24 mouse cellular contexts compared by ENCODE assay signal in the genomic region with DNA sequence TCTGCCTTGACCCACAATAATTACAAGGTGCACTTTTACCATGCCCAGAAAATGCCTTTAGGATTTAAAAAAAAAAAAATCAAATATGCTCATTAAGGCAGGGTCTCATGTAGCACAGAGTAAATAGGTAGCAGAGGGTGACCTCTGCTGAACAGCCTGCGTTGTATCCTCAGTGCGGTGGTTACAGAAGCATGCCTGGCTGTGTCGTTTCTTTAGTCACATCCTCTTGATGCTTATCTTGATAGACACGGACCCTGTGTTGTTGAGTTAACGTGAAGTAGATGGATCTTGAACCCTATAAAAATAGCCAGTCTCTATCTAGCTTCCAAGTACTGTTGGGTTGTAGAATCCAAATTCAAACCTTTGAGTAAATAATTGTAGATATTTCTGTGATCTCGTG. TPM values are rescaled to one million over a fixed set of nuclear protein-coding genes. Genes with fewer than 3 reads are reported as not detected.
DNase-seq lines count a peak whose midpoint lies in the region; ATAC-seq lines count a peak whose summit lies in the region.
"Had no signal": no experiment of that assay in that cellular context is flagged by ENCODE, and none has a peak within 500 bp of the region (broad histone marks: within the 10 kb centered on the region; RNA-seq: fewer than 3 reads in every experiment).

No protein-coding gene starts in this region.

- peak overlapping the region; percentile 81 for H3K4me3 ChIP-seq in megakaryocyte, embryonic 14.5 days (replicated peaks)
- H3K4me3 ChIP-seq: embryonic facial prominence, embryonic 15.5 days; forebrain, embryonic 15.5 days; hindbrain, embryonic 10.5 days; limb, embryonic 12.5 days; midbrain, embryonic 13.5 days; neural tube, embryonic 13.5 days had no signal

- ATAC-seq in megakaryocyte, adult 5-6 weeks (ENCODE audit: poor library complexity, severe bottlenecking), result no peak
- ATAC-seq: forebrain, embryonic 15.5 days; hindbrain, embryonic 16.5 days; intestine, embryonic 16.5 days; lung, postnatal 0 days; midbrain, embryonic 13.5 days; Patski had no signal

- peaks cover 75% of the 10 kb centered on the region for H3K4me1 ChIP-seq in megakaryocyte, embryonic 14.5 days

- H3K27me3 ChIP-seq in megakaryocyte, embryonic 14.5 days (replicated peaks), result no peaks in the 10 kb centered on the region
- H3K27me3 ChIP-seq: embryonic facial prominence, embryonic 15.5 days; forebrain, embryonic 15.5 days; limb, embryonic 12.5 days; midbrain, embryonic 13.5 days; neural tube, embryonic 13.5 days; Patski had no signal

- DNase-seq in CD4-positive helper T cell, adult 2 months (ENCODE audit: low read depth, low spot score), result peak; percentile 59
- peak; percentile 41 for DNase-seq in T-cell, adult 2 months (ENCODE audit: low spot score)
- peak; percentile 61 for DNase-seq in naive thymus-derived CD4-positive, alpha-beta T cell, adult 2 months (ENCODE audit: low read depth)
- no peak for DNase-seq in adrenal gland, adult 18-20 months (ENCODE audit: low spot score in 2 of 2)
- no peak for DNase-seq in neural tube, embryonic 10.5 days (ENCODE audit: extremely low spot score, low spot score)
- no peak for DNase-seq in cerebellum, postnatal 25 days
- DNase-seq: adrenal gland, postnatal 25 days; B cell, adult 2 months; cerebellum, adult 8-10 months; gastrocnemius, postnatal 10 days; kidney, postnatal 25 days; layer of hippocampus, postnatal 36 days had no signal

- peaks cover 73% of the 10 kb centered on the region for H3K36me3 ChIP-seq in megakaryocyte, embryonic 14.5 days (replicated peaks; ENCODE audit: low read length)
- H3K36me3 ChIP-seq: embryonic facial prominence, embryonic 15.5 days; forebrain, embryonic 15.5 days had no signal

- no peaks in the 10 kb centered on the region for H3K9me3 ChIP-seq in megakaryocyte, embryonic 14.5 days
- H3K9me3 ChIP-seq: embryonic facial prominence, embryonic 15.5 days; forebrain, embryonic 15.5 days; hindbrain, embryonic 10.5 days; limb, embryonic 12.5 days; midbrain, embryonic 13.5 days; neural tube, embryonic 13.5 days had no signal

RNA-seq across cellular contexts. Expression of a gene that starts 4.5 kb away (rescaled TPM):
- polyA plus RNA-seq in megakaryocyte, embryonic 14.5 days (2012; ENCODE audit: insufficient read depth, low replicate concordance), result 26.4 and 31.0 TPM in 2 replicates
- 133 and 149 TPM in 2 replicates for total RNA-seq in megakaryocyte, adult 5-6 weeks (2015)
- total RNA-seq in megakaryocyte, adult 5-6 weeks (2017), result 118 and 136 TPM in 2 replicates
- total RNA-seq in adrenal gland, adult 18-20 months (2021), result 10 to 100 TPM; 45.3 to 49.3 TPM

RNA-seq across cellular contexts. Expression of a gene that starts 50.1 kb away (rescaled TPM):
- polyA plus RNA-seq in megakaryocyte, embryonic 14.5 days (2012; ENCODE audit: insufficient read depth, low replicate concordance), result 4.7 and 9.1 TPM in 2 replicates
- total RNA-seq in megakaryocyte, adult 5-6 weeks (2015), result 188 and 201 TPM in 2 replicates
- 67.0 and 67.8 TPM in 2 replicates for total RNA-seq in megakaryocyte, adult 5-6 weeks (2017)
- 100 to 1,000 TPM; 107 to 126 TPM for total RNA-seq in adrenal gland, adult 18-20 months (2021)

Comparison
In these comparisons a context has a peak if more than half of its experiments do, and no peak if none do; other contexts are left out.
1. DNase-seq: peak in CD4-positive helper T cell, adult 2 months (single experiment), T-cell, adult 2 months (single experiment) and naive thymus-derived CD4-positive, alpha-beta T cell, adult 2 months (single experiment); none in adrenal gland, adult 18-20 months (0 of 2), neural tube, embryonic 10.5 days (single experiment) and cerebellum, postnatal 25 days (0 of 2).